ENCODE assay signal across 8 mouse cellular contexts in genomic region chr4:114913594-114913962, GRCm38 (mm10). TPM values are rescaled to one million over a fixed set of nuclear protein-coding genes. Genes with fewer than 3 reads are reported as not detected.
DNase-seq lines count a peak whose midpoint lies in the region; ATAC-seq and TF ChIP-seq lines count a peak whose summit lies in the region.
"Had no signal": no experiment of that assay in that cellular context is flagged by ENCODE, and none has a peak within 500 bp of the region (broad histone marks: within the 10 kb centered on the region; RNA-seq: fewer than 3 reads in every experiment).

No protein-coding gene starts in this region.

- H3K27me3 ChIP-seq in spleen, adult 2 months (ENCODE audit: control insufficient read depth, insufficient read depth, low read length) = peaks cover 2% of the 10 kb centered on the region
- peaks cover 96% of the 10 kb centered on the region for H3K27me3 ChIP-seq in forebrain, embryonic 12.5 days
- no peaks in the 10 kb centered on the region for H3K27me3 ChIP-seq in kidney, adult 2 months (replicated peaks; ENCODE audit: control insufficient read depth, insufficient read depth, low read length)
- H3K27me3 ChIP-seq in small intestine, adult 2 months (ENCODE audit: control insufficient read depth, insufficient read depth, low read length) = peaks cover 40% of the 10 kb centered on the region

- ATAC-seq in forebrain, embryonic 12.5 days (ENCODE audit: low FRiP score) = peak; percentile 21; the same call in 1 of the 2 replicates

- H3K4me3 ChIP-seq in spleen, adult 2 months (ENCODE audit: extremely low read depth, insufficient read depth, insufficient read length) = no peak overlapping the region
- no peak overlapping the region for H3K4me3 ChIP-seq in forebrain, embryonic 12.5 days (replicated peaks)
- H3K4me3 ChIP-seq in kidney, adult 2 months (ENCODE audit: insufficient read depth, low read depth, low read length) = no peak overlapping the region
- no peak overlapping the region for H3K4me3 ChIP-seq in small intestine, adult 2 months (ENCODE audit: low read depth, low read length)

- no peaks in the 10 kb centered on the region for H3K36me3 ChIP-seq in spleen, adult 2 months (ENCODE audit: control insufficient read depth, insufficient read depth, low read length)
- H3K36me3 ChIP-seq in forebrain, embryonic 12.5 days (replicated peaks) = no peaks in the 10 kb centered on the region
- H3K36me3 ChIP-seq in kidney, adult 2 months (ENCODE audit: control insufficient read depth, insufficient read depth, low read length) = no peaks in the 10 kb centered on the region
- H3K36me3 ChIP-seq in small intestine, adult 2 months (ENCODE audit: control insufficient read depth, insufficient read depth, low read length) = no peaks in the 10 kb centered on the region

- TF ChIP-seq POLR2A in spleen, adult 2 months (IDR thresholded peaks at IDR 0.05; ENCODE audit: low read depth, low read length) = no peak
- TF ChIP-seq POLR2A in kidney, adult 2 months (IDR thresholded peaks at IDR 0.05; ENCODE audit: low read depth, low read length) = no peak
- no peak for TF ChIP-seq POLR2A in small intestine, adult 2 months (IDR thresholded peaks at IDR 0.05; ENCODE audit: low read depth, low read length)

- 47% methylated on average over 13 of the region's 13 CpGs for WGBS in spleen, adult 2 months
- under 1% methylated on average over 13 of the region's 13 CpGs for WGBS in forebrain, embryonic 12.5 days
- whole genome bisulfite sequencing in kidney, adult 2 months = 27% methylated on average over 13 of the region's 13 CpGs
- 18% methylated on average over 13 of the region's 13 CpGs for WGBS in small intestine, adult 2 months

- no peaks in the 10 kb centered on the region for H3K9me3 ChIP-seq in forebrain, embryonic 12.5 days

- no peak overlapping the region for H3K9ac ChIP-seq in forebrain, embryonic 12.5 days

- no peak for DNase-seq in spleen, adult 2 months (ENCODE audit: low read depth in 1 of 2, low spot score in 2 of 2)
- DNase-seq in spleen, adult 12 weeks (ENCODE audit: low spot score) = no peak
- DNase-seq in adrenal gland, postnatal 4 days (ENCODE audit: low spot score in 2 of 2) = peak; percentile 31 to 37
- DNase-seq in kidney, adult 2 months = peak; percentile 50
- DNase-seq in lung, postnatal 14 days = peak; percentile 65

- H3K4me1 ChIP-seq in spleen, adult 2 months (ENCODE audit: control insufficient read depth, insufficient read depth, insufficient read length) = no peaks in the 10 kb centered on the region; the same call in 1 of the 2 replicates
- H3K4me1 ChIP-seq in forebrain, embryonic 12.5 days = peaks cover 12% of the 10 kb centered on the region
- H3K4me1 ChIP-seq in kidney, adult 2 months (ENCODE audit: control insufficient read depth, insufficient read depth, low read length) = no peaks in the 10 kb centered on the region
- peaks cover under 1% of the 10 kb centered on the region; the same call in 1 of the 2 replicates for H3K4me1 ChIP-seq in small intestine, adult 2 months (ENCODE audit: control insufficient read depth, insufficient read depth, insufficient read length, low read length)

- TF ChIP-seq CTCF in spleen, adult 2 months (IDR thresholded peaks at IDR 0.05; ENCODE audit: extremely low read depth, insufficient read depth, insufficient read length, insufficient replicate concordance) = peak; percentile 26; the same call in 1 of the 2 replicates
- peak; percentile 61 for TF ChIP-seq CTCF in kidney, adult 2 months (conservative IDR thresholded peaks at IDR 0.05; ENCODE audit: insufficient read depth, insufficient read length, low read depth, low read length)
- TF ChIP-seq CTCF in small intestine, adult 2 months (IDR thresholded peaks at IDR 0.05; ENCODE audit: extremely low read depth, insufficient read length, insufficient replicate concordance, low read depth, low read length) = peak; percentile 39; the same call in 1 of the 2 replicates

- H3K27ac ChIP-seq in spleen, adult 2 months (ENCODE audit: insufficient read depth, low read length) = no peak overlapping the region
- H3K27ac ChIP-seq in forebrain, embryonic 12.5 days = no peak overlapping the region
- H3K27ac ChIP-seq in kidney, adult 2 months (ENCODE audit: insufficient read depth, low read depth, low read length) = no peak overlapping the region
- H3K27ac ChIP-seq in small intestine, adult 2 months (ENCODE audit: insufficient read depth, low read depth, low read length) = no peak overlapping the region

- no peak overlapping the region for H3K4me2 ChIP-seq in forebrain, embryonic 12.5 days

RNA-seq across cellular contexts. Expression of gene Foxd2, which starts 4.9 kb away (rescaled TPM):
- polyA plus RNA-seq in spleen, adult 2 months (2012; rRNA removed) = 0.72 and 1.1 TPM in 2 replicates
- total RNA-seq in adrenal gland, postnatal 4 days (2021) = 1 to 10 TPM; 4.0 to 5.1 TPM
- 1.1 and 2.8 TPM in 2 replicates for polyA plus RNA-seq in forebrain, embryonic 12.5 days (2016; fragmentation: Nextera tagmentation; extraction: Ambion mirVana)
- polyA plus RNA-seq in kidney, adult 2 months (2012; rRNA removed) = 1.5 and 1.7 TPM in 2 replicates
- 0.06 and 0.16 TPM in 2 replicates for polyA plus RNA-seq in small intestine, adult 2 months (2012; rRNA removed)

RNA-seq across cellular contexts. Expression of gene Foxe3, which starts 12.2 kb away (rescaled TPM):
- polyA plus RNA-seq in spleen, adult 2 months (2012; rRNA removed) = not detected in 2 replicates
- not detected for total RNA-seq in adrenal gland, postnatal 4 days (2021)
- not detected in 2 replicates for polyA plus RNA-seq in forebrain, embryonic 12.5 days (2016; fragmentation: Nextera tagmentation; extraction: Ambion mirVana)
- polyA plus RNA-seq in kidney, adult 2 months (2012; rRNA removed) = not detected in 2 replicates
- polyA plus RNA-seq in small intestine, adult 2 months (2012; rRNA removed) = not detected in 2 replicates
- polyA plus RNA-seq: lung, embryonic 16.5 days had no signal

Comparison
In these comparisons a context has a peak if more than half of its experiments do, and no peak if none do; other contexts are left out.
1. DNase-seq: peak in adrenal gland, postnatal 4 days (2 of 2), kidney, adult 2 months (single experiment) and lung, postnatal 14 days (single experiment); none in spleen, adult 2 months (0 of 2) and spleen, adult 12 weeks (single experiment).
2. Peak in every context shown above with its lines, with median percentiles within 50 percentile points of each other: CTCF ChIP-seq.